Mouse (Mus musculus) neural tube, embryonic 13.5 days (tissue): ENCODE results near the gene Cabp4. TPM values are rescaled to one million over a fixed set of nuclear protein-coding genes. Genes with fewer than 3 reads are reported as not detected.
"Not testable (repeated sequence)": the region's sequence is repeated elsewhere in the genome, so short reads cannot be mapped to it uniquely, and the experiment has no call there.

Experiments
- ATAC-seq: fragments of 200-750 bp; cut with Nextera tagmentation; 2 replicates; pipeline ENCODE4 v1.8.0; 2017; ENCODE audit warnings: low read depth, mild to moderate bottlenecking, moderate TSS enrichment, moderate library complexity
- H3K27ac ChIP-seq: fragments of 300-500 bp; sonication (generic); replicated peaks from 2 replicates; pipeline ENCODE4 v1.5.1; 2015; ENCODE audit warnings: moderate library complexity, mild to moderate bottlenecking, inconsistent platforms
- H3K27me3 ChIP-seq: fragments of 300-500 bp; sonication (generic); 2 replicates; pipeline ENCODE4 v1.6.1; 2015; ENCODE audit warnings: mild to moderate bottlenecking, inconsistent platforms
- H3K36me3 ChIP-seq: fragments of 300-500 bp; sonication (generic); 2 replicates; pipeline ENCODE4 v1.6.1; 2015; ENCODE audit warnings: mild to moderate bottlenecking, inconsistent platforms
- H3K4me1 ChIP-seq: fragments of 300-500 bp; sonication (generic); replicated peaks from 2 replicates; pipeline ENCODE4 v1.6.1; 2015; ENCODE audit warnings: inconsistent platforms
- H3K4me2 ChIP-seq: fragments of 300-500 bp; sonication (generic); 2 replicates; pipeline ENCODE4 v1.6.1; 2015; ENCODE audit warnings: inconsistent platforms, mild to moderate bottlenecking, moderate library complexity
- H3K4me3 ChIP-seq: fragments of 300-500 bp; sonication (generic); 2 replicates; pipeline ENCODE4 v1.5.1; 2015; ENCODE audit warnings: mild to moderate bottlenecking, inconsistent platforms
- H3K9ac ChIP-seq: fragments of 300-500 bp; sonication (generic); 2 replicates; pipeline ENCODE4 v1.6.1; 2015; ENCODE audit warnings: moderate library complexity, mild to moderate bottlenecking, inconsistent platforms
- H3K9me3 ChIP-seq: fragments of 300-500 bp; sonication (generic); 2 replicates; pipeline ENCODE4 v1.6.1; 2016; ENCODE audit warnings: inconsistent platforms
- WGBS: fragments of 180-500 bp; shearing (Covaris S2); methylation state at CpG from one replicate; pipeline ENCODE4 v1.1.7; 2015; 5-methylcytosine and 5-hydroxymethylcytosine counted together
- polyA plus RNA-seq: library from polyadenylated mRNA; unstranded; fragments of >200 nt; fragmentation: Nextera tagmentation; extraction: Ambion mirVana; gene quantifications from 2 replicates; pipeline ENCODE4 v1.2.1, GENCODE M21; 2015

Cabp4 gene
- polyA plus RNA-seq, 1 experiment from 2014 or later = 0.14 TPM

GRCm38 (mm10) chr19:4142416-4143173 lies 1.2 kb downstream of the Cabp4 start:
- H3K9me3 ChIP-seq = no peaks in the 10 kb centered on the region
- peaks cover 11% of the 10 kb centered on the region for H3K4me1 ChIP-seq
- H3K36me3 ChIP-seq = no peaks in the 10 kb centered on the region
- WGBS = 91% methylated on average over 18 of the region's 18 CpGs
- no peak overlapping the region for H3K4me3 ChIP-seq
- H3K9ac ChIP-seq = no peak overlapping the region
- H3K4me2 ChIP-seq = no peak overlapping the region
- H3K27me3 ChIP-seq = no peaks in the 10 kb centered on the region
- no peak overlapping the region for H3K27ac ChIP-seq
- ATAC-seq = no peak

- H3K27me3 ChIP-seq = no peaks in the 10 kb centered on the region
- peaks cover 10% of the 10 kb centered on the region; the same call in 1 of the 2 replicates for H3K4me1 ChIP-seq
- H3K9me3 ChIP-seq = no peaks in the 10 kb centered on the region
- H3K4me3 ChIP-seq = no peak overlapping the region
- H3K9ac ChIP-seq = no peak overlapping the region
- WGBS = 78% methylated on average over 6 of the region's 6 CpGs
- no peak for ATAC-seq
- H3K36me3 ChIP-seq = no peaks in the 10 kb centered on the region
- H3K4me2 ChIP-seq = no peak overlapping the region
- H3K27ac ChIP-seq = no peak overlapping the region
Observed at GRCm38 (mm10) chr19:4140147-4140546, 3.7 kb downstream of the Cabp4 start.

DNA sequence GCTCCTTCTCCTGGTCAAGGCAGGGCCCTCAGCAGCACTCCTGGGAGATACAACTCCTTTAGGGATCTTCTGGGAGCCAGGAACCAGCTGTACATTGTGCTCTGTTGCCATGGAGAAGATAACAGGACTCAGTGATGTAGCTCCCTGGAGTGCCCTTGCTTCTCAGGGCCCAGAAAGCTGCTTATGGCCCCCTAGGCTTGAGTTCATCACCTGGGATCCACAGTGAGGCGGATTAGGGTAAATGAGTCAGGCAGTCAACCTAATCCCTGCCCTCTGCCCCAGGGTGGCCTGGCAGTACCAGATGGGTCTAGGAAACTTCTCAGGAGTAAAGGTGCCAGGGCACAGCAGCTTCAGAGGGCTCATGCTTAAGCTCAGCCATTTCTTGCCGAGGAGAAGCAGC lies 4.4 kb downstream of the Cabp4 start, which contains the start of gene Gpr152:
TSS of gene Gpr152 (plus strand) at position 342 of the 400 bp plus-strand sequence.
- 73% methylated on average over 2 of the region's 2 CpGs for WGBS
- Histone ChIP-seq H3K9ac (no peak within 1 kb of the TSS), H3K36me3 (no peaks in the 10 kb centered on the region), H3K4me1 (peaks cover 10% of the 10 kb centered on the region; the same call in 1 of the 2 replicates), H3K9me3 (no peaks in the 10 kb centered on the region), H3K4me3 (no peak within 1 kb of the TSS), H3K27me3 (no peaks in the 10 kb centered on the region), H3K4me2 (no peak within 1 kb of the TSS), H3K27ac (no peak within 1 kb of the TSS)
- ATAC-seq = no peak

DNA sequence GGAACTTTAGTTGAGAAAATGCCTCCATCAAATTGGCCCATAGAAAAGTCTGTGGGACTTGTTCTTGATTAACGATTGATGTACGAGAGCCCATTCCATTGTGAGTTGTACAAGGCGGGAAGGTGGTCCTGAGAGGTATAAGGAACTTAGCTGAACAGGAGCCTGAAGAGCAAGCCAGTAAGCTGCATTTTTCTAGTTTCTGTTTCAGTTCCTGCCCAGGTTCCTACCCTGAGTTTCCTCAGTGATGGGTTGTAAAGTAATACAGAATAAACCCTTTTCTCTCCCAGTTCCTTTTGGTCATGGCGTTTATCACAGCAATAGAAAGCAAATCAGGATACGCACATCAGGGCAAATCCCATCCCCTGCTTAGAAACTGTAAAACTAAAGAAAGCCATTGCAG lies 5.9 kb downstream of the Cabp4 start:
- Histone ChIP-seq H3K9ac (no peak overlapping the region), H3K27me3 (no peaks in the 10 kb centered on the region), H3K4me3 (no peak overlapping the region), H3K27ac (no peak overlapping the region), H3K4me2 (no peak overlapping the region), H3K9me3 (no peaks in the 10 kb centered on the region), H3K4me1 (peaks cover 10% of the 10 kb centered on the region; the same call in 1 of the 2 replicates), H3K36me3 (peaks cover 6% of the 10 kb centered on the region)
- WGBS = 75% methylated on average over 5 of the region's 5 CpGs
- no peak for ATAC-seq

DNA sequence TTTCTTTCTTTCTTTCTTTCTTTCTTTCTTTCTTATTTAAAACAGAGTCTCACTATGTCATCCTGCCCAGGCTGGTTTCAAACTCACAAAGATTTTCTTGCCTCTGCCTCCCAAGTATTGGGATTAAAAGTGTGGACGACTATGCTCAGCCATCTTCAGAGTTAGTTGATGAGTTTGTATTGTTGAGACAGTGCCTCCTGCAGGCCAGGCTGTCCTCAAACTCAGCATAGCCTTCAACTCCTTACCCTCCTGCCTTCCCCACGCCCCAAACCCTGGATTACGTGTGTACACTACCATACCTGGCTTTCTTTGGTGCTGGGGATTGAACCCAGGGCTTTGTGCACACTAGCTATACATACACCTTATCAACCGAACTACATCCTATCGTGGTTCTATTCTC lies 7.4 kb downstream of the Cabp4 start:
- H3K27me3 ChIP-seq = no peaks in the 10 kb centered on the region
- peaks cover 10% of the 10 kb centered on the region; the same call in 1 of the 2 replicates for H3K4me1 ChIP-seq
- ATAC-seq = no peak
- peaks cover 20% of the 10 kb centered on the region for H3K36me3 ChIP-seq
- no peak overlapping the region for H3K27ac ChIP-seq
- no peak overlapping the region for H3K4me3 ChIP-seq
- no peak overlapping the region for H3K9ac ChIP-seq
- H3K4me2 ChIP-seq = no peak overlapping the region
- WGBS = 82% methylated on average over 5 of the region's 5 CpGs
- H3K9me3 ChIP-seq = no peaks in the 10 kb centered on the region

GRCm38 (mm10) chr19:4135963-4136345 lies 7.9 kb downstream of the Cabp4 start:
- WGBS = 25% methylated on average over 8 of the region's 8 CpGs

GRCm38 (mm10) chr19:4135229-4135962 lies 8.4 kb downstream of the Cabp4 start:
- not testable (repeated sequence) for H3K27ac ChIP-seq, ATAC-seq, H3K4me3 ChIP-seq, H3K4me2 ChIP-seq, H3K9me3 ChIP-seq, H3K27me3 ChIP-seq, H3K9ac ChIP-seq
- Histone ChIP-seq H3K4me1 (peaks cover 10% of the 10 kb centered on the region; the same call in 1 of the 2 replicates), H3K36me3 (peaks cover 31% of the 10 kb centered on the region)
- WGBS = 78% methylated on average over 6 of the region's 6 CpGs

More at GRCm38 (mm10) chr19:4135963-4136345, 7.9 kb downstream of the Cabp4 start:
- H3K27me3 ChIP-seq, H3K9me3 ChIP-seq, H3K4me2 ChIP-seq, H3K9ac ChIP-seq, ATAC-seq, H3K27ac ChIP-seq, H3K4me3 ChIP-seq: not testable (repeated sequence)
- peaks cover 10% of the 10 kb centered on the region; the same call in 1 of the 2 replicates for H3K4me1 ChIP-seq
- peaks cover 26% of the 10 kb centered on the region for H3K36me3 ChIP-seq

DNA sequence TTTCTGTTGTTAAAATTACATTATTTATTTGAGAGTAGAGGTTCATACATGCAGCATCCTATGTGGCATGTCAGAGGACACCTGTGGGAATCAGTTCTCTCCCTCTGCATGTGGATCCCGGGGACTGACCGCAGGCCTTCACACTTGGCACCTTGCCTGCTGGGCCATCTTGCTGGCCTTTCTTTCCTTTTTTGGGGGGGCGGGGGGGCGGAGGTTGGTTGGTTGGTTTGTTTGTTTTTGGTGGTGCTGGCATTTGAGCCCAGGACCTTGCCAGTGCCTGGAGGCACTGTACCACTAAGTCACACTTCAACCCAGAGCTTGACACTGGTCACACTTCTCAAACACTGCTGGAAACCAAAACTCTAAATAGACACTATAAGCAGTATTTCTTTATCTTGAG lies 9.5 kb downstream of the Cabp4 start:
- H3K27me3 ChIP-seq = no peaks in the 10 kb centered on the region

GRCm38 (mm10) chr19:4131768-4132167 lies 12.1 kb downstream of the Cabp4 start:
- H3K4me2 ChIP-seq = no peak overlapping the region
- peaks cover 59% of the 10 kb centered on the region for H3K36me3 ChIP-seq
- peaks cover 10% of the 10 kb centered on the region for H3K4me1 ChIP-seq
- no peak overlapping the region for H3K27ac ChIP-seq
- no peak for ATAC-seq
- 84% methylated on average over 2 of the region's 2 CpGs for WGBS
- H3K9ac ChIP-seq = no peak overlapping the region
- H3K9me3 ChIP-seq = no peaks in the 10 kb centered on the region
- H3K4me3 ChIP-seq = no peak overlapping the region
- H3K27me3 ChIP-seq = no peaks in the 10 kb centered on the region

More for the DNA sequence above, 9.5 kb downstream of the Cabp4 start:
- Histone ChIP-seq H3K27ac (no peak overlapping the region), H3K4me3 (no peak overlapping the region), H3K9ac (no peak overlapping the region), H3K4me2 (no peak overlapping the region), H3K4me1 (peaks cover 8% of the 10 kb centered on the region; the same call in 1 of the 2 replicates), H3K36me3 (peaks cover 40% of the 10 kb centered on the region), H3K9me3 (no peaks in the 10 kb centered on the region)
- WGBS = 88% methylated on average over 4 of the region's 4 CpGs
- ATAC-seq = no peak

- H3K27ac ChIP-seq = no peak overlapping the region
- no peak overlapping the region for H3K4me3 ChIP-seq
- H3K4me1 ChIP-seq = peaks cover 17% of the 10 kb centered on the region
- no peak for ATAC-seq
- 95% methylated on average over 5 of the region's 5 CpGs for WGBS
- H3K36me3 ChIP-seq = peaks cover 59% of the 10 kb centered on the region
- no peaks in the 10 kb centered on the region for H3K9me3 ChIP-seq
- no peak overlapping the region for H3K9ac ChIP-seq
- H3K4me2 ChIP-seq = no peak overlapping the region
- no peaks in the 10 kb centered on the region for H3K27me3 ChIP-seq
Observed at GRCm38 (mm10) chr19:4131075-4131474, 12.8 kb downstream of the Cabp4 start.

GRCm38 (mm10) chr19:4130106-4130505 lies 13.7 kb downstream of the Cabp4 start:
- Histone ChIP-seq H3K36me3 (peaks cover 59% of the 10 kb centered on the region), H3K9ac (no peak overlapping the region), H3K4me2 (no peak overlapping the region), H3K4me1 (peaks cover 19% of the 10 kb centered on the region), H3K9me3 (no peaks in the 10 kb centered on the region), H3K27me3 (no peaks in the 10 kb centered on the region), H3K4me3 (no peak overlapping the region), H3K27ac (no peak overlapping the region)
- 87% methylated on average over 4 of the region's 4 CpGs for WGBS
- ATAC-seq = no peak

- peaks cover 22% of the 10 kb centered on the region for H3K4me1 ChIP-seq
- no peak overlapping the region for H3K4me3 ChIP-seq
- no peak for ATAC-seq
- WGBS = 94% methylated on average over 7 of the region's 7 CpGs
- H3K9ac ChIP-seq = no peak overlapping the region
- no peak overlapping the region for H3K27ac ChIP-seq
- H3K9me3 ChIP-seq = no peaks in the 10 kb centered on the region
- H3K27me3 ChIP-seq = no peaks in the 10 kb centered on the region
- no peak overlapping the region for H3K4me2 ChIP-seq
- peaks cover 59% of the 10 kb centered on the region for H3K36me3 ChIP-seq
Observed at GRCm38 (mm10) chr19:4129462-4129861, 14.4 kb downstream of the Cabp4 start.
